Mouse (Mus musculus) lung, postnatal 4 days (tissue): ENCODE measurements around the gene Slc39a13.
"Not testable (repeated sequence)": the region's sequence is repeated elsewhere in the genome, so short reads cannot be mapped to it uniquely, and the experiment has no call there.

Experiments
- DNase-seq, 2 experiments: peaks; one replicate each; pipeline ENCODE4 v3.0.0; 2021

Slc39a13 gene

GRCm38 (mm10) chr2:91064211-91064610 lies 6.0 kb downstream of the Slc39a13 start:
- no peak for DNase-seq

- DNase-seq: no peak
Measured at GRCm38 (mm10) chr2:91062779-91063606, 7.2 kb downstream of the Slc39a13 start.

GRCm38 (mm10) chr2:91061849-91062481 lies 8.3 kb downstream of the Slc39a13 start:
- peak; percentile 49 to 72 for DNase-seq

GRCm38 (mm10) chr2:91060544-91061355 lies 9.5 kb downstream of the Slc39a13 start:
- DNase-seq: peak in 1 of 2 experiments; percentile 58

- DNase-seq: no peak
Measured at GRCm38 (mm10) chr2:91059376-91059775, 10.8 kb downstream of the Slc39a13 start.

- no peak for DNase-seq
Measured at GRCm38 (mm10) chr2:91058435-91058834, 11.8 kb downstream of the Slc39a13 start.

- DNase-seq: peak; percentile 98
Measured at GRCm38 (mm10) chr2:91053934-91054382, 16.3 kb downstream of the Slc39a13 start, which contains the start of gene Psmc3. TSS of gene Psmc3 (plus strand) at chr2:91054009.

- no peak for DNase-seq
Measured at GRCm38 (mm10) chr2:91053181-91053933, 16.9 kb downstream of the Slc39a13 start.

GRCm38 (mm10) chr2:91052752-91053151 lies 17.5 kb downstream of the Slc39a13 start:
- DNase-seq: no peak

- no peak for DNase-seq
Measured at GRCm38 (mm10) chr2:91051917-91052316, 18.3 kb downstream of the Slc39a13 start.

GRCm38 (mm10) chr2:91047359-91047758 lies 22.9 kb downstream of the Slc39a13 start:
- DNase-seq: no peak

- not testable (repeated sequence) for DNase-seq
Measured at GRCm38 (mm10) chr2:91045805-91046204, 24.4 kb downstream of the Slc39a13 start.

- no peak for DNase-seq
Measured at GRCm38 (mm10) chr2:91044727-91045126, 25.5 kb downstream of the Slc39a13 start.

GRCm38 (mm10) chr2:91042651-91043398 lies 27.4 kb downstream of the Slc39a13 start:
- no peak for DNase-seq

- no peak for DNase-seq
Measured at GRCm38 (mm10) chr2:91041786-91042185, 28.4 kb downstream of the Slc39a13 start.

GRCm38 (mm10) chr2:91035385-91035784 lies 34.8 kb downstream of the Slc39a13 start, which contains the start of gene Rapsn:
TSS of gene Rapsn (plus strand) at chr2:91035620.
- DNase-seq: peak; percentile 30 to 57

- DNase-seq: no peak
Measured at GRCm38 (mm10) chr2:91033000-91033399, 37.2 kb downstream of the Slc39a13 start.

- DNase-seq: no peak
Measured at GRCm38 (mm10) chr2:91031216-91031615, 39.0 kb downstream of the Slc39a13 start.

GRCm38 (mm10) chr2:91027391-91028214 lies 42.6 kb downstream of the Slc39a13 start:
- no peak for DNase-seq

- DNase-seq: no peak
Measured at GRCm38 (mm10) chr2:91026491-91026890, 43.7 kb downstream of the Slc39a13 start.
